Mouse (Mus musculus) embryonic facial prominence, embryonic 13.5 days (tissue): ENCODE measurements around the gene Adad2. TPM values are rescaled to one million over a fixed set of nuclear protein-coding genes. Genes with fewer than 3 reads are reported as not detected.

Experiments
- ATAC-seq: fragments of 200-750 bp; cut with Nextera tagmentation; 2 replicates; pipeline ENCODE4 v1.8.0; 2017; ENCODE audit warnings: low read depth; ENCODE audit not compliant: insufficient number of reproducible peaks, insufficient read depth, low FRiP score, low TSS enrichment
- H3K27ac ChIP-seq: fragments of 300-500 bp; sonication (generic); 2 replicates; pipeline ENCODE4 v1.5.1; 2015; ENCODE audit warnings: moderate library complexity, mild to moderate bottlenecking, inconsistent platforms
- H3K27me3 ChIP-seq: fragments of 300-500 bp; sonication (generic); 2 replicates; pipeline ENCODE4 v1.6.1; 2015; ENCODE audit warnings: mild to moderate bottlenecking, inconsistent platforms
- H3K36me3 ChIP-seq: fragments of 300-500 bp; sonication (generic); 2 replicates; pipeline ENCODE4 v1.6.1; 2015; ENCODE audit warnings: mild to moderate bottlenecking, inconsistent platforms
- H3K4me1 ChIP-seq: fragments of 300-500 bp; sonication (generic); 2 replicates; pipeline ENCODE4 v1.6.1; 2015; ENCODE audit warnings: inconsistent platforms
- H3K4me2 ChIP-seq: fragments of 300-500 bp; sonication (generic); 2 replicates; pipeline ENCODE4 v1.6.1; 2015; ENCODE audit warnings: moderate library complexity, mild to moderate bottlenecking, inconsistent platforms
- H3K4me3 ChIP-seq: fragments of 300-500 bp; sonication (generic); 2 replicates; pipeline ENCODE4 v1.5.1; 2015; ENCODE audit warnings: mild to moderate bottlenecking, inconsistent platforms
- H3K9ac ChIP-seq: fragments of 300-500 bp; sonication (generic); 2 replicates; pipeline ENCODE4 v1.6.1; 2015; ENCODE audit warnings: mild to moderate bottlenecking, inconsistent platforms
- H3K9me3 ChIP-seq: fragments of 300-500 bp; sonication (generic); 2 replicates; pipeline ENCODE4 v1.6.1; 2016; ENCODE audit warnings: inconsistent platforms
- WGBS: fragments of 180-500 bp; shearing (Covaris S2); methylation state at CpG from one replicate; pipeline ENCODE4 v1.1.7; 2015; ENCODE audit warnings: mixed read lengths; 5-methylcytosine and 5-hydroxymethylcytosine counted together
- polyA plus RNA-seq: library from polyadenylated mRNA; unstranded; fragments of >200 nt; fragmentation: Nextera tagmentation; extraction: Ambion mirVana; gene quantifications from 2 replicates; pipeline ENCODE4 v1.2.1, GENCODE M21; 2015

Gene Adad2
- polyA plus RNA-seq, 1 experiment from 2014 or later = not detected

GRCm38 (mm10) chr8:119641058-119641457 lies 28.5 kb downstream of the Adad2 start:
- WGBS = 84% methylated on average over 5 of the region's 5 CpGs
- Histone ChIP-seq H3K27ac (no peak overlapping the region), H3K4me1 (no peaks in the 10 kb centered on the region), H3K4me2 (no peak overlapping the region), H3K9me3 (no peaks in the 10 kb centered on the region), H3K4me3 (no peak overlapping the region), H3K27me3 (peaks cover 8% of the 10 kb centered on the region), H3K9ac (no peak overlapping the region), H3K36me3 (no peaks in the 10 kb centered on the region)
- no peak for ATAC-seq

- ATAC-seq = no peak
- 79% methylated on average over 1 of the region's 1 CpGs for WGBS
- Histone ChIP-seq H3K4me1 (no peaks in the 10 kb centered on the region), H3K4me3 (no peak overlapping the region), H3K27ac (no peak overlapping the region), H3K36me3 (no peaks in the 10 kb centered on the region), H3K9me3 (0 out of 2 replicates have a peak, but pooled peaks cover 4% of the 10 kb centered on the region), H3K9ac (no peak overlapping the region), H3K27me3 (no peaks in the 10 kb centered on the region; the same call in 1 of the 2 replicates), H3K4me2 (no peak overlapping the region)
These were observed 30.4 kb downstream of the Adad2 start for GRCm38 (mm10) chr8:119642960-119643359.

- no peaks in the 10 kb centered on the region for H3K4me1 ChIP-seq
- 61% methylated on average over 17 of the region's 17 CpGs for WGBS
- H3K36me3 ChIP-seq = no peaks in the 10 kb centered on the region
- no peak overlapping the region for H3K9ac ChIP-seq
- no peak overlapping the region for H3K4me2 ChIP-seq
- no peak overlapping the region for H3K4me3 ChIP-seq
- H3K27me3 ChIP-seq = no peaks in the 10 kb centered on the region; the same call in 1 of the 2 replicates
- no peak for ATAC-seq
- no peak overlapping the region for H3K27ac ChIP-seq
- 0 out of 2 replicates have a peak, but pooled peaks cover 4% of the 10 kb centered on the region for H3K9me3 ChIP-seq
These were observed 31.9 kb downstream of the Adad2 start for GRCm38 (mm10) chr8:119644429-119644960.

GRCm38 (mm10) chr8:119644981-119645597 lies 32.5 kb downstream of the Adad2 start:
- no peak for ATAC-seq
- WGBS = 61% methylated on average over 18 of the region's 18 CpGs
- H3K4me2 ChIP-seq = no peak overlapping the region
- H3K4me3 ChIP-seq = no peak overlapping the region
- 0 out of 2 replicates have a peak, but pooled peaks cover 4% of the 10 kb centered on the region for H3K9me3 ChIP-seq
- H3K9ac ChIP-seq = no peak overlapping the region
- no peak overlapping the region for H3K27ac ChIP-seq
- no peaks in the 10 kb centered on the region; the same call in 1 of the 2 replicates for H3K27me3 ChIP-seq
- no peaks in the 10 kb centered on the region for H3K36me3 ChIP-seq
- H3K4me1 ChIP-seq = no peaks in the 10 kb centered on the region

- Histone ChIP-seq H3K27me3 (no peaks in the 10 kb centered on the region; the same call in 1 of the 2 replicates), H3K27ac (no peak overlapping the region), H3K4me2 (no peak overlapping the region), H3K9me3 (0 out of 2 replicates have a peak, but pooled peaks cover 4% of the 10 kb centered on the region), H3K36me3 (no peaks in the 10 kb centered on the region), H3K4me1 (no peaks in the 10 kb centered on the region), H3K9ac (no peak overlapping the region), H3K4me3 (no peak overlapping the region)
- no peak for ATAC-seq
- 72% methylated on average over 3 of the region's 3 CpGs for WGBS
These were observed 33.6 kb downstream of the Adad2 start for GRCm38 (mm10) chr8:119646197-119646596.

GRCm38 (mm10) chr8:119646846-119647245 lies 34.3 kb downstream of the Adad2 start:
- no peak overlapping the region for H3K4me2 ChIP-seq
- H3K9me3 ChIP-seq = 0 out of 2 replicates have a peak, but pooled peaks cover 4% of the 10 kb centered on the region
- H3K4me3 ChIP-seq = no peak overlapping the region
- H3K9ac ChIP-seq = no peak overlapping the region
- H3K27ac ChIP-seq = no peak overlapping the region
- WGBS = 82% methylated on average over 7 of the region's 7 CpGs
- H3K36me3 ChIP-seq = no peaks in the 10 kb centered on the region
- H3K27me3 ChIP-seq = no peaks in the 10 kb centered on the region; the same call in 1 of the 2 replicates
- no peak for ATAC-seq
- no peaks in the 10 kb centered on the region for H3K4me1 ChIP-seq

GRCm38 (mm10) chr8:119651324-119651723 lies 38.8 kb downstream of the Adad2 start:
- Histone ChIP-seq H3K9me3 (0 out of 2 replicates have a peak, but pooled peaks cover 3% of the 10 kb centered on the region), H3K4me2 (no peak overlapping the region), H3K27me3 (no peaks in the 10 kb centered on the region), H3K9ac (no peak overlapping the region), H3K27ac (no peak overlapping the region), H3K4me1 (no peaks in the 10 kb centered on the region; the same call in 1 of the 2 replicates), H3K36me3 (no peaks in the 10 kb centered on the region), H3K4me3 (no peak overlapping the region)
- WGBS = 20% methylated on average over 2 of the region's 2 CpGs
- no peak for ATAC-seq

GRCm38 (mm10) chr8:119656709-119657464 lies 44.3 kb downstream of the Adad2 start:
- Histone ChIP-seq H3K27me3 (no peaks in the 10 kb centered on the region), H3K27ac (no peak overlapping the region), H3K9me3 (no peaks in the 10 kb centered on the region), H3K4me1 (peaks cover 15% of the 10 kb centered on the region), H3K4me3 (no peak overlapping the region), H3K9ac (no peak overlapping the region), H3K4me2 (no peak overlapping the region), H3K36me3 (no peaks in the 10 kb centered on the region)
- ATAC-seq = no peak
- WGBS = 49% methylated on average over 5 of the region's 5 CpGs

- peaks cover 15% of the 10 kb centered on the region for H3K4me1 ChIP-seq
- H3K9ac ChIP-seq = no peak overlapping the region
- no peak for ATAC-seq
- peaks cover 6% of the 10 kb centered on the region for H3K27me3 ChIP-seq
- no peaks in the 10 kb centered on the region for H3K9me3 ChIP-seq
- H3K27ac ChIP-seq = no peak overlapping the region
- WGBS = 10% methylated on average over 9 of the region's 9 CpGs
- H3K4me2 ChIP-seq = no peak overlapping the region
- no peak overlapping the region for H3K4me3 ChIP-seq
- no peaks in the 10 kb centered on the region for H3K36me3 ChIP-seq
These were observed 48.5 kb downstream of the Adad2 start for GRCm38 (mm10) chr8:119661081-119661480.

GRCm38 (mm10) chr8:119661892-119662291 lies 49.3 kb downstream of the Adad2 start:
- Histone ChIP-seq H3K9ac (no peak overlapping the region), H3K27ac (no peak overlapping the region), H3K9me3 (no peaks in the 10 kb centered on the region), H3K4me1 (peaks cover 18% of the 10 kb centered on the region), H3K36me3 (no peaks in the 10 kb centered on the region), H3K27me3 (peaks cover 10% of the 10 kb centered on the region), H3K4me3 (no peak overlapping the region), H3K4me2 (no peak overlapping the region)
- no peak for ATAC-seq
- 75% methylated on average over 6 of the region's 6 CpGs for WGBS

- no peak for ATAC-seq
- peaks cover 18% of the 10 kb centered on the region for H3K4me1 ChIP-seq
- WGBS = 43% methylated on average over 11 of the region's 11 CpGs
These were observed 50.9 kb downstream of the Adad2 start for GRCm38 (mm10) chr8:119663440-119663839.

More at GRCm38 (mm10) chr8:119663440-119663839, 50.9 kb downstream of the Adad2 start:
- Histone ChIP-seq H3K36me3 (no peaks in the 10 kb centered on the region), H3K9ac (no peak overlapping the region), H3K27me3 (peaks cover 17% of the 10 kb centered on the region), H3K9me3 (no peaks in the 10 kb centered on the region), H3K27ac (no peak overlapping the region), H3K4me2 (no peak overlapping the region), H3K4me3 (no peak overlapping the region)
